Mouse (Mus musculus): ENCODE measurements around the gene Ptges.

- no peak for TF ChIP-seq EP300 (IDR thresholded peaks at IDR 0.05; ENCODE audit: low read depth)
- TF ChIP-seq CTCF (IDR thresholded peaks at IDR 0.05; ENCODE audit: low read depth) = no peak
Observed at GRCm38 (mm10) chr2:30893399-30893798, 36.3 kb downstream of the Ptges start.

All from heart, postnatal 0 days (tissue).